Mouse (Mus musculus): ENCODE data around the gene Lclat1. TPM values are rescaled to one million over a fixed set of nuclear protein-coding genes. Genes with fewer than 3 reads are reported as not detected.
"Not testable (repeated sequence)": the region's sequence is repeated elsewhere in the genome, so short reads cannot be mapped to it uniquely, and the experiment has no call there.

The Lclat1 gene
- total RNA-seq, 2 experiments from 2014 or later: 4.2 TPM

DNA sequence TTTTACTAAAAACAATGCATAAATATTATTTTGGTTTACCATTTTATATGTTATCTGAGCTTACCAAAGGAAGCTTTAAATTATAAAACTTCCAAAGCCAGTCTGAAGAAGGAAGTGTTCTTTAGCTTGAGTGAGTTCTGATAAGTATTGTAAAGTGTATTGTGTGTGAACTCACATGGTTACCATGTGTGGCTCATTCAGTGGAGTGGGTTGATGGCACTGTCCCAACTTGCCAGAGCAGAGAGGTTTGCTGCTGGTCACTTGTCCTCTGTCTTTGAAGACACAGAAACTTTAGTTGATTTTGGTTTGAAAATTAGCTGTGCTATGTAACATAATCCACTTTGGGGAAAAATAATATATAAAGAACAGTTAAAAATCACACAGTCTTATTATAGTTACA lies 19.1 kb downstream of the Lclat1 start:
- no peak for ATAC-seq (replicated peaks; ENCODE audit: low FRiP score, poor library complexity, severe bottlenecking)

GRCm38 (mm10) chr17:73136562-73137484 lies 29.0 kb downstream of the Lclat1 start:
- ATAC-seq (replicated peaks; ENCODE audit: low FRiP score, poor library complexity, severe bottlenecking): no peak

- no peak for ATAC-seq (replicated peaks; ENCODE audit: low FRiP score, poor library complexity, severe bottlenecking)
Measured at GRCm38 (mm10) chr17:73138217-73138616, 30.4 kb downstream of the Lclat1 start.

DNA sequence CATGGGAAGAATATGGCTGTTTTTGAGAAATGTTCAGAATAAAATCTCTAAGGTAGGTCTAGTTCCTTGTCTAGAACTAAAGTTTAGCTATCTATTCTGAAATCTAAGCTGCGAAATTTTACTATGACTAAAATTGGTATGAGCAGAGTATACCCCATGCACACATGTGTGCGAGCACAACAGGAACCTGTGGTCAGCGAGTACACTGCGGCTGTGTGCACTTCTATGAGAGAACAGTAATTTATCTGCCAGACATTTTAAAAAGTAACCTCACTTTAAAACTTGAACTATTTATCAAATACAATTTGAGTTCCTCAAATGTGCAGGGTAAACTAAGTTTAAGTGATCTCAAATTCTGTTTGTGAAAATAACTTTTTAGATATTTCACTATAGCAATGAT lies 34.2 kb downstream of the Lclat1 start:
- ATAC-seq (replicated peaks; ENCODE audit: low FRiP score, poor library complexity, severe bottlenecking): no peak

DNA sequence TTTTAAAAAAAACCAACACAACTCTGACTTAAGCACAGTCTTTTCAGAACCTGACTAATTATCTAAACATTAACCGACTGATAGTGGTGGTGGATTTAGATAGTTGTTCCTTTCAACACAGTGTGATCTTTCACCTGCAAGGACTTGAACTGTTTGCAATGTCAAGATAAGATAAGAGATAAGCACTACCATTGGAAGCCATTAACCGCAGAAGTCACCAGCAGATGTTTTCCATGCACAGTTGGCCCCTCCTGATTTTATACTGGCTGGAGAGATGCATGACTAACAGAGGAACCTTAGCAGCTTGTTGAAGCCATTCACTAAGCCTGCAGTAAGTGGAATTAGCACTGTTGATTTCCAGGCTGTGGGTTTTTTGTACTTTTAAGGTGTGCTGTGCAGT lies 34.7 kb downstream of the Lclat1 start:
- ATAC-seq (replicated peaks; ENCODE audit: low FRiP score, poor library complexity, severe bottlenecking): no peak

GRCm38 (mm10) chr17:73145426-73145825 lies 37.6 kb downstream of the Lclat1 start:
- ATAC-seq (replicated peaks; ENCODE audit: low FRiP score, poor library complexity, severe bottlenecking): no peak

- ATAC-seq (replicated peaks; ENCODE audit: low FRiP score, poor library complexity, severe bottlenecking): no peak
Measured at GRCm38 (mm10) chr17:73148607-73149006, 40.8 kb downstream of the Lclat1 start.

- not testable (repeated sequence) for ATAC-seq (replicated peaks; ENCODE audit: low FRiP score, poor library complexity, severe bottlenecking)
Measured at GRCm38 (mm10) chr17:73152790-73153525, 45.2 kb downstream of the Lclat1 start.

- ATAC-seq (replicated peaks; ENCODE audit: low FRiP score, poor library complexity, severe bottlenecking): no peak
Measured at GRCm38 (mm10) chr17:73153672-73154071, 45.9 kb downstream of the Lclat1 start.

GRCm38 (mm10) chr17:73156606-73157005 lies 48.8 kb downstream of the Lclat1 start:
- ATAC-seq (replicated peaks; ENCODE audit: low FRiP score, poor library complexity, severe bottlenecking): no peak

GRCm38 (mm10) chr17:73161795-73162194 lies 54.0 kb downstream of the Lclat1 start:
- ATAC-seq (replicated peaks; ENCODE audit: low FRiP score, poor library complexity, severe bottlenecking): no peak

GRCm38 (mm10) chr17:73162445-73163208 lies 54.8 kb downstream of the Lclat1 start:
- no peak for ATAC-seq (replicated peaks; ENCODE audit: low FRiP score, poor library complexity, severe bottlenecking)

DNA sequence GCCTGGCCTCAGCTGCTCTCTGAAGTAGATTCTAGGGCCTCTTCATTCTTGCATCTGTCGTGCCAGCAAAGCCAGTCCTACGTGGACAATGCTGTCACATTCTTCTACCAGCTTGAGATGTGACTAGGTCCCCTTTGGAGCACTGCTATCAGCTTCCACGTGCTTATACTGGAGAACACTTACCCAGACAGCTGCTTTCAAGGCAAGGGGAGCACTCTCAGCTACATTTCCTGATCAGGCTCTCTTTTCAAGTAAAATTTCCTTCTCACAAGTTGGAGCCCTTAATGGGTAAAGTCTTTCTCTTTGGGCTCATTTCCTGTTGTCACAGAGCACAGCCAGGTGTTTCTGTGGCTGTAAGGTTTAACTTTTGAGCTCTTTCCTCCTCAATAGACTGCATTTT lies 55.8 kb downstream of the Lclat1 start:
- ATAC-seq (replicated peaks; ENCODE audit: low FRiP score, poor library complexity, severe bottlenecking): no peak

DNA sequence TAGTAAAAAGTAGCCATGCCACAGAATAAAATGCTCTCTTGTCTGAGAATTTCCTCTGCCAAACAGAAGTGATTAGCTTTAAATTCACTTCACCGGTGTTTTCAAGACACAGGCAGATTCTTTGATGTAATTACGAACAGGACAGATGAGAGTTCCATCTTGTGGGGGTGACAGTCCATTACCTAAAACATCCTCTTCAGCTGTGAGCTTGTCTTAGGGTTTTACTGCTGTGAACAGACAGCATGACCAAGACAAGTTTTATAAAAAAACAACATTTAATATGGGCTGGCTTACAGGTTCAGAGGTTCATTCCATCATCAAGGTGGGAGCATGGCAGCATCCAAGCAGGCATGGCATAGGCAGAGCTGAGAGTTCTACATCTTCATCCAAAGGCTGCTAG lies 56.3 kb downstream of the Lclat1 start:
- ATAC-seq (replicated peaks; ENCODE audit: low FRiP score, poor library complexity, severe bottlenecking): no peak

DNA sequence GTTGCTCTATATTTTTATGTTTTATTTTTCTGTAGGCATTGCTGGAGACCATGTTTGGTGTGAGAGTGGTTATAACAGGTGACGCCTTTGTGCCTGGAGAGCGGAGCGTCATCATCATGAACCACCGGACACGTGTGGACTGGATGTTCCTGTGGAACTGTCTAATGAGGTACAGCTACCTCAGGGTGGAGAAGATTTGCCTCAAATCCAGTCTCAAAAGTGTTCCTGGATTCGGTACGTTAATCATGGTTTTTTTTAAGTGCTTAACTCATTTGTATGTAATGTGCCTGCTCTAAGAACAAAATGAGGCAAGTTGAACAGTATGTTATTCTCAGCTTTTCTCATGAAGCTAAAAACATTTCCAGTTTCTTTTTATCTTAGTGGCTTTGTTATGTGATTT lies 61.7 kb downstream of the Lclat1 start:
- ATAC-seq (replicated peaks; ENCODE audit: low FRiP score, poor library complexity, severe bottlenecking): no peak

GRCm38 (mm10) chr17:73170141-73170540 lies 62.4 kb downstream of the Lclat1 start:
- ATAC-seq (replicated peaks; ENCODE audit: low FRiP score, poor library complexity, severe bottlenecking): no peak

DNA sequence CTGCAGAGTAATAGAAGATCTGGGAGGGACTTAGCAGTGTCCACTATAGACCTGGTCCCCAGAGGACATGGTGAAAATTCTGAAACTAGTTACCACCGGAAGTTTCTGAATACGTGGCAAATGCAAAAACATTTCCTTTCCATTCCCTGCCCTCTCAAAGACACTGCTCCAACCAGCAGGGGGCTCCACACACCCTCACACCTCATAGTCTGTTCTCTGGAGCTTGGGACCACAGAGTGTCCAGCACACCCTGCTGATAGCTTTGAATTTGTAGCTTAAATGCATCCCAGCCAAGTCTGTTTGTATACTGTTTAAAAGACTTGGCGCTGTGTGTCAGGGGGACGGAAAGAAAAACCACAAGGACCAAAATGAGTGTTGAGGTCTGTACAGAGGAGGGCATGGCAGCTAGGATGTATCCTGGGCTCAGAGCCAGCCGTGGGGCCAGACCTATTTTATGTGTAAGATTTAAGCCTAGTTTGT lies 66.3 kb downstream of the Lclat1 start:
- no peak for ATAC-seq (replicated peaks; ENCODE audit: low FRiP score, poor library complexity, severe bottlenecking)

DNA sequence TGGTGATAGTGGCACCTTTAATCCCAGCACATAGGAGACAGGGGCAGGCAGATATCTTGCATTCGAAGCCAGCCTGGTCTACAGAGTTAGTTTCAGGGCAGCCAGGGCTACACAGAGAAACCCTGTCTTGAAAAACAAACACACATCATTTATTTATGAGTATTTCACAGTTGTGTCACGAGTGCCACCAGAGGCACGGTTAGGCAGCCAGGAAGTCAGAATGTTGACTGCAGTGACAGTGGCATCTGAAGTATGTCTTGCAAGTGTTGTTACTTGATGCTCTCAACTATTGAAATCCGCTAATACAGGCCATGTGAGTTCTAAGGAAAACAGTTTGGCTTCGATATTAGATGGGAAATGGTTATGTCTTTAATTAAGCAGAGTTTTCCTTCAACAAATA lies 67.9 kb downstream of the Lclat1 start:
- no peak for ATAC-seq (replicated peaks; ENCODE audit: low FRiP score, poor library complexity, severe bottlenecking)

DNA sequence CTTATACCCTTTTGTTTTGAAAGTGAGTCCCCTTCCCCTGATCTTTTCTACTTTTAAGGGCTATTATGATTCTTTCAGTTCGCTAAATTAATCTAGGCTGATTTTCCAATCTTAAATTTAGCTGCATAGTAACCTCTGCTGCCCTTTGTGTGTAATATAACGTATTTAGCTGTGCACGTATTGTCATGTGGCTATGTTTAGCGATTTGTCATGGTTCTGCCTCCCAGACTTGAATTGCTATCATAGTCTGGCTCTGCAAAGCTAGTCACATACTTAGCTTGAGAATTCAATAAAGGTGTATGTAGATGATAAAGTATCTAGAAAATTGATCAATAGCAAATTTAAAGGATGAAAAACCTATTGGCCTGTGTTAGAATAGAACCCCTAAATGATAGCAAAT lies 69.3 kb downstream of the Lclat1 start:
- ATAC-seq (replicated peaks; ENCODE audit: low FRiP score, poor library complexity, severe bottlenecking): no peak

GRCm38 (mm10) chr17:73186929-73187328 lies 79.1 kb downstream of the Lclat1 start:
- no peak for ATAC-seq (replicated peaks; ENCODE audit: low FRiP score, poor library complexity, severe bottlenecking)

All from erythroid progenitor cell, adult 5-6 weeks (primary cell).